Mouse (Mus musculus) MEL (cell line): ENCODE measurements around the gene Ano6.

Experiments used
- CHD2 ChIP-seq: IDR thresholded peaks from 2 replicates; pipeline ENCODE4 v1.6.1; 2011; ENCODE audit warnings: low read length, improper control_type of control experiment
- CTCF ChIP-seq, 3 experiments: IDR thresholded peaks in 2 of 3; conservative IDR thresholded peaks in 1 of 3; 2 replicates each; pipeline ENCODE4 v1.5.1; 2011 to 2012; ENCODE audit warnings: low read length in 3 of 3, low read depth in 2 of 3, mild to moderate bottlenecking in 2 of 3, improper control_type of control experiment in 1 of 3, inconsistent platforms in 1 of 3, mixed read lengths in 1 of 3, moderate library complexity in 1 of 3; ENCODE audit not compliant: control insufficient read depth in 1 of 3, insufficient read depth in 1 of 3, poor library complexity in 1 of 3, severe bottlenecking in 1 of 3
- EP300 ChIP-seq, 2 experiments: IDR thresholded peaks; 2 replicates each; pipeline ENCODE4 v1.6.1; 2011; ENCODE audit warnings: improper control_type of control experiment in 2 of 2, low read length in 2 of 2, low read depth in 1 of 2, mild to moderate bottlenecking in 1 of 2
- MAFK ChIP-seq: IDR thresholded peaks from 2 replicates; pipeline ENCODE4 v1.6.1; 2011; ENCODE audit warnings: low read depth, mild to moderate bottlenecking, low read length, improper control_type of control experiment, borderline replicate concordance
- MAZ ChIP-seq: IDR thresholded peaks from 2 replicates; pipeline ENCODE4 v1.6.1; 2012; ENCODE audit warnings: low read depth, mild to moderate bottlenecking, inconsistent platforms, low read length, improper control_type of control experiment
- POLR2A ChIP-seq, 2 experiments: IDR thresholded peaks; 2 replicates each; pipeline ENCODE4 v1.6.1; 2011 to 2012; ENCODE audit warnings: low read length in 2 of 2, mild to moderate bottlenecking in 2 of 2, control low read depth in 1 of 2, improper control_type of control experiment in 1 of 2, low read depth in 1 of 2, moderate library complexity in 1 of 2; ENCODE audit not compliant: control insufficient read depth in 1 of 2, insufficient read depth in 1 of 2, poor library complexity in 1 of 2
- POLR2AphosphoS2 ChIP-seq: IDR thresholded peaks from 2 replicates; pipeline ENCODE4 v1.6.1; 2011; ENCODE audit warnings: low read length, improper control_type of control experiment
- ZC3H11A ChIP-seq: IDR thresholded peaks from 2 replicates; pipeline ENCODE4 v1.6.1; 2012; ENCODE audit warnings: low read depth, mild to moderate bottlenecking, inconsistent platforms, low read length, improper control_type of control experiment
- ZMIZ1 ChIP-seq: IDR thresholded peaks from 2 replicates; pipeline ENCODE4 v1.6.1; 2012; ENCODE audit warnings: low read depth, mild to moderate bottlenecking, inconsistent platforms, low read length, improper control_type of control experiment, moderate library complexity
- ZNF384 ChIP-seq: IDR thresholded peaks from 2 replicates; pipeline ENCODE4 v1.6.1; 2012; ENCODE audit warnings: low read depth, mild to moderate bottlenecking, inconsistent platforms, low read length, improper control_type of control experiment

- TF ChIP-seq MAZ, result no peak
- TF ChIP-seq CHD2, result no peak
- no peak for TF ChIP-seq CTCF (IDR thresholded peaks at IDR 0.05 in 2 of 3, conservative IDR thresholded peaks at IDR 0.05 in 1 of 3; ENCODE audit: control insufficient read depth in 1 of 3, insufficient read depth in 1 of 3, low read depth in 2 of 3, low read length in 3 of 3, poor library complexity in 1 of 3, severe bottlenecking in 1 of 3)
- no peak for TF ChIP-seq ZC3H11A
- TF ChIP-seq POLR2AphosphoS2, result no peak
- no peak; a peak in 1 of 4 replicates for TF ChIP-seq POLR2A (IDR thresholded peaks at IDR 0.05; ENCODE audit: control insufficient read depth in 1 of 2, insufficient read depth in 1 of 2, low read depth in 1 of 2, low read length in 2 of 2, poor library complexity in 1 of 2)
- no peak for TF ChIP-seq EP300 (IDR thresholded peaks at IDR 0.05; ENCODE audit: low read depth in 1 of 2, low read length in 2 of 2)
- no peak for TF ChIP-seq MAFK
- TF ChIP-seq ZMIZ1, result no peak
- TF ChIP-seq ZNF384, result no peak
Observed at GRCm38 (mm10) chr15:95819249-95820035, 28.8 kb downstream of the Ano6 start.
